Mouse (Mus musculus): ENCODE measurements around the gene Pdss2.
"Not testable (repeated sequence)": the region's sequence is repeated elsewhere in the genome, so short reads cannot be mapped to it uniquely, and the experiment has no call there.

GRCm38 (mm10) chr10:43411164-43411563 lies 189.9 kb downstream of the Pdss2 start:
- not testable (repeated sequence) for TF ChIP-seq CTCF (IDR thresholded peaks at IDR 0.05; ENCODE audit: control insufficient read depth, insufficient read depth, insufficient replicate concordance, low read depth, low read length); POLR2A (IDR thresholded peaks at IDR 0.05; ENCODE audit: control insufficient read depth, low read depth, low read length)
